Mouse (Mus musculus) liver, adult 2 months (tissue): ENCODE measurements around the gene Uso1. TPM values are rescaled to one million over a fixed set of nuclear protein-coding genes. Genes with fewer than 3 reads are reported as not detected.
"Not testable (repeated sequence)": the region's sequence is repeated elsewhere in the genome, so short reads cannot be mapped to it uniquely, and the experiment has no call there.

Experiments
- DNase-seq: peaks from one replicate; pipeline ENCODE4 v3.0.0-alpha.2; 2011; ENCODE audit warnings: low read depth, low spot score; ENCODE audit errors: extremely low read depth
- H3K27ac ChIP-seq: fragments of 200-500 bp; replicated peaks from 2 replicates; pipeline ENCODE4 v1.5.1; 2012; ENCODE audit warnings: low read depth, mild to moderate bottlenecking, control low read depth, inconsistent platforms, low read length; ENCODE audit not compliant: insufficient read depth
- H3K27me3 ChIP-seq: fragments of 200-500 bp; 2 replicates; pipeline ENCODE4 v1.6.1; 2012; ENCODE audit warnings: mild to moderate bottlenecking, moderate library complexity, low read length, inconsistent platforms; ENCODE audit not compliant: control insufficient read depth, insufficient read depth
- H3K36me3 ChIP-seq: fragments of 200-500 bp; 2 replicates; pipeline ENCODE4 v1.6.1; 2012; ENCODE audit warnings: low read length, inconsistent platforms; ENCODE audit not compliant: control insufficient read depth, insufficient read depth
- H3K4me1 ChIP-seq: fragments of 200-500 bp; 2 replicates; pipeline ENCODE4 v1.6.1; 2011; ENCODE audit warnings: low read length; ENCODE audit not compliant: control insufficient read depth, insufficient read depth
- H3K4me3 ChIP-seq: fragments of 200-500 bp; 2 replicates; pipeline ENCODE4 v1.5.1; 2011; ENCODE audit warnings: low read depth, mild to moderate bottlenecking, control low read depth, low read length, moderate library complexity; ENCODE audit not compliant: insufficient read depth
- H3K79me2 ChIP-seq: fragments of 200-500 bp; 2 replicates; pipeline ENCODE4 v1.6.1; 2012; ENCODE audit warnings: inconsistent platforms, mild to moderate bottlenecking, low read length, moderate library complexity; ENCODE audit not compliant: control insufficient read depth, insufficient read depth
- H3K9ac ChIP-seq: fragments of 200-500 bp; 2 replicates; pipeline ENCODE4 v1.6.1; 2012; ENCODE audit warnings: low read depth, mild to moderate bottlenecking, control low read depth, inconsistent platforms, low read length
- CTCF ChIP-seq: fragments of 200-500 bp; IDR thresholded peaks from 2 replicates; pipeline ENCODE4 v1.5.1; 2011; ENCODE audit warnings: low read depth, low read length, control low read depth
- POLR2A ChIP-seq: fragments of 200-500 bp; IDR thresholded peaks from 2 replicates; pipeline ENCODE4 v1.6.1; 2011; ENCODE audit warnings: low read length, control low read depth; ENCODE audit not compliant: insufficient read depth; ENCODE audit errors: extremely low read depth
- WGBS: fragments of 180-500 bp; shearing (Covaris S2); methylation state at CpG from one replicate; pipeline ENCODE4 v1.1.7; 2018; 5-methylcytosine and 5-hydroxymethylcytosine counted together
- polyA plus RNA-seq: library from polyadenylated mRNA; depleted of rRNA; stranded (reverse); fragments of >200 nt; gene quantifications from 2 replicates; pipeline ENCODE4 v1.2.3, GENCODE M21; 2012
- total RNA-seq: library from RNA; depleted of rRNA; stranded (reverse); fragments of >200 nt; gene quantifications from 2 replicates; pipeline ENCODE4 v1.2.3, GENCODE M21; 2014

The Uso1 gene
- total and polyA plus RNA-seq, 2 experiments = 22.2 to 44.7 TPM

DNA sequence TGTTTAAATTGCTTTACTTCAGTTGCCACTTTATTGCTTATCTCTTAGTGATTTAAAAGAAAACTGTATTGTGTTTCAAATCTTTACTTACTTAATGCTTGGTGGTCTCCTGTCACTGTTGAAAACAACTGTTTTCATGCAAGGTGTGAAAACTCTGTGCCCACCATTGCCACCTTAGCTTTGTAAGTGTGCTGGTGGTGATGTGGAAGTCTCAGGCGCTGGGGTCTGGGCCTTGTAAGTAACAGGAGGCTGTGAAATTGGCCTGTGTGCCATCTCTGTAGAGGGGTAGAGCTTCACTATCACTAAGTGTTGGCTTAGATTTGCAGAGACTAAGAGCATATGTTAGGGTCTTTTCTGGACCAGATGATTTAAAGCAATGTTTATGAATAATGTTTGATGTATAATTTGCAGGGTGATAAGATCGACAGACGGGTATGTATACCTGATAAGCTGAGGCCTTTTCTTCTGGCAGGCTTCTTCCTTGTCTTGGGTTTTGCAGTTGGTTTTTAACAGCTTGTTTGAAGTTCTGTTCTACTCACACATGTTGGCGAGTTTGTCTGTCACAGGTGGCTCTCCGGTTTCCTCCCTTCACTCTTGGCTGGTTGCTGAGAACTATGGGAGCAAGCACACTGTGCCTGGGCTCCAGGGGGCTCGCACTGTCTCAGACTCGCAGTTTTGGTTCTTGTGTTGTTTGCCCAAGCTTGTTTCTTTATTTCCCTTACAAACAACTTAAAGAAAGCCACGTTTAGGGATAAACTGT, 45.5 kb downstream of the Uso1 start:
- Histone ChIP-seq H3K79me2 (no peaks in the 10 kb centered on the region; the same call in 1 of the 2 replicates), H3K27me3 (no peaks in the 10 kb centered on the region), H3K4me3 (no peak overlapping the region), H3K27ac (no peak overlapping the region), H3K36me3 (peaks cover 67% of the 10 kb centered on the region), H3K9ac (no peak overlapping the region), H3K4me1 (no peaks in the 10 kb centered on the region)
- 88% methylated on average over 8 of the region's 8 CpGs for WGBS
- no peak for DNase-seq
- TF ChIP-seq CTCF (no peak), POLR2A (no peak)

GRCm38 (mm10) chr5:92188881-92189483, 51.2 kb downstream of the Uso1 start:
- DNase-seq = no peak
- TF ChIP-seq POLR2A (no peak), CTCF (no peak)
- WGBS = 97% methylated on average over 7 of the region's 7 CpGs
- Histone ChIP-seq H3K27ac (no peak overlapping the region), H3K36me3 (peaks cover 63% of the 10 kb centered on the region), H3K79me2 (no peaks in the 10 kb centered on the region; the same call in 1 of the 2 replicates), H3K4me1 (no peaks in the 10 kb centered on the region), H3K4me3 (no peak overlapping the region), H3K27me3 (no peaks in the 10 kb centered on the region), H3K9ac (no peak overlapping the region)

- not testable (repeated sequence) for H3K79me2 ChIP-seq, H3K27me3 ChIP-seq, H3K27ac ChIP-seq, H3K9ac ChIP-seq, H3K4me3 ChIP-seq
- H3K4me1 ChIP-seq = peaks cover 16% of the 10 kb centered on the region
- peak; percentile 93 for TF ChIP-seq CTCF
- WGBS = 15% methylated on average over 2 of the region's 2 CpGs
- DNase-seq = peak; percentile 53
- peaks cover 47% of the 10 kb centered on the region for H3K36me3 ChIP-seq
Observed at GRCm38 (mm10) chr5:92195716-92196115, 58.0 kb downstream of the Uso1 start.

DNA sequence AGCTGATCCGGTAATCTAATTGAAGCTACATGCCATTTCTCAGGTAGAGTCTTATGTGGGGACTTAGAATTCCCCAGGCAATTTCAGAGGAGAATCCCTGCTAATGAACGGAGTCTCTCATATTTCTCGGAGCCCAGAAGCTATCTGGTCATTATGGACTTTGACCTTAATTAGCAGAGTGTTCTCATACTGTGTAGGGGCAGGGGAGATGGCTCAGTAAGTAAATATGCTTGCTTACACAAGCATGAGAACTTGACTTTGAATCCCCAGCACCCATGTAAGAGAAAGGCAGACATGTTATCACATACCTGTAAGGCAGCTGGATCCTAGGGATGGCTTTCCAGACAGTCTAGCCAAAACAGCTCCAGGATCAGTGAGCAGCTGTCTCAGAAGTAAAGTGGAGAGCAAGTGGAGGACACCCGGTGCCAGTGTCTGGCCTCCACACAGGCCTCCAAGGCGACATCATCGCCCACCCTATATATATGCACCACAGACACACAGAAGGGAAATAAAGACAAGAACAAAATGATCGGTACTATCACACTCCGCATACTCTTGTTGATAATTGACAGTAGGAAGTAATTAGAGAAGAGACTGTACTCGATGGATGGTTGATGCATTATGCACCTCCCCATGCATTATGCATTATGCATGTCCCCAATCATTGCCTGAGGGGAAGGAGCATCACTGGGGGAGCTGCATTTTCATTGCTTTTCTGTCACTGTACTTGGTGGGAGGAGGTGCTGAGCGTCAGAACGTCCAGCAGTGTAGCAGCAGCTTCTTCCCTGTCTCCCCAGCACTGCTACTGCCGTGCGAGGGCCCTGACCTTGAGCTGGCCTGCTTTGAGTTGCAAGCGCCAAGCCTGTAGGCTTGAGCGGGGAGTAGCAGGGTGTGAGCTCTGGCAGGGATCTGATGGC, 59.4 kb downstream of the Uso1 start:
- no peak overlapping the region; the same call in 1 of the 2 replicates for H3K9ac ChIP-seq
- TF ChIP-seq CTCF (no peak), POLR2A (no peak)
- H3K4me1 ChIP-seq = peaks cover 16% of the 10 kb centered on the region
- H3K4me3 ChIP-seq = no peak overlapping the region
- peaks cover 57% of the 10 kb centered on the region for H3K36me3 ChIP-seq
- DNase-seq = peak; percentile 81
- H3K79me2 ChIP-seq = no peaks in the 10 kb centered on the region
- H3K27me3 ChIP-seq = no peaks in the 10 kb centered on the region
- H3K27ac ChIP-seq = peak overlapping the region; percentile 83
- WGBS = 65% methylated on average over 15 of the region's 15 CpGs

- H3K36me3 ChIP-seq = peaks cover 52% of the 10 kb centered on the region
- H3K27me3 ChIP-seq = no peaks in the 10 kb centered on the region
- TF ChIP-seq CTCF = no peak
- no peak for TF ChIP-seq POLR2A
- H3K4me3 ChIP-seq = no peak overlapping the region
- H3K27ac ChIP-seq = no peak overlapping the region
- no peaks in the 10 kb centered on the region for H3K79me2 ChIP-seq
- peaks cover 23% of the 10 kb centered on the region for H3K4me1 ChIP-seq
- H3K9ac ChIP-seq = no peak overlapping the region
- DNase-seq = no peak
- WGBS = 88% methylated on average over 8 of the region's 8 CpGs
Observed at GRCm38 (mm10) chr5:92198266-92198665, 60.5 kb downstream of the Uso1 start.
